Mouse (Mus musculus): ENCODE measurements at regions not wholly inside any gene's neighbourhood (a gene's known extent, or its start where the extent isn't known, plus 50 kb on each side); places are given as distances from the start of the nearest gene placed in this dataset.

- no peak for DNase-seq
These were observed 195.4 kb upstream of the Dio3 start for GRCm38 (mm10) chr12:110083471-110083870.

DNA sequence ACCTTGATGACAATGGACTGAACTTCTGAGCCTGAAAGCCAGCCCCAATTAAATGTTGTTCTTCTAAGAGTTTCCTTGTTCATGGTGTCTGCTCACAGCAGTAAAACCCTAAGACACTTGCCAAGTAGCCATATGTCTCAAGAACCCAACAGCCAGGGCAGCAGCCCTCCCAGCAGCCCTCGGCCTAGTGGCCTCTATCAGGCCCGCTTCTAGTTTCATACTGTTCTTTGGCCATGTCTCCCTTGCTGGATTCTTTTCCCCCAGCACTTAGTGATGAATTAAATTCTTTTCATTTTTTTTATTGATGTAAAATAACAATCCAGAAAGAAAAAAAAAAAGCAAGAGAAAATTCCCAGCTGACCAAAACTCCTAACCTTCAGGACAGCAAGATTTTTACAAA is 191.9 kb upstream of the Dio3 start:
- DNase-seq = no peak

DNA sequence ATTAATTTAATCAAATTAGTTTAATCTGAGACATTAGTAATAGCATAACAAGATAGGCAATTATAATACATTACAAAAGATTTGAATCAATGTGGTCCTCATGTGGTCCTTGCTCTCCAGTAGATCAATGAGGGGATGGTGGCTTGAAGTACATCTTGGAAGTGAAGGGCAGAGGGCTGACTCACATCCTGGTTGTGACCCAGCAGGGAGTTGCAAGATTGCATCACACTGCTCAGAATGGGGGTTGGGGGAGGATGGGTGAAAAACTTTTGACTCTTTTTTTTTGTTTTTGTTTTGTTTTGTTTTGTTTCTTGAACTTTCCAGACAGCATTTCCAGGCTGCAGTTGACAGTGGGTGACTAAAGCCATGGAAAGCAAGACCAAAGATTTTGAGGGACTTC is 191.1 kb upstream of the Dio3 start:
- DNase-seq = peak; percentile 61 to 74

GRCm38 (mm10) chr12:110102186-110102585 is 176.7 kb upstream of the Dio3 start:
- DNase-seq = no peak

GRCm38 (mm10) chr12:110112051-110112722 is 166.7 kb upstream of the Dio3 start:
- DNase-seq = peak; percentile 57 to 60

DNA sequence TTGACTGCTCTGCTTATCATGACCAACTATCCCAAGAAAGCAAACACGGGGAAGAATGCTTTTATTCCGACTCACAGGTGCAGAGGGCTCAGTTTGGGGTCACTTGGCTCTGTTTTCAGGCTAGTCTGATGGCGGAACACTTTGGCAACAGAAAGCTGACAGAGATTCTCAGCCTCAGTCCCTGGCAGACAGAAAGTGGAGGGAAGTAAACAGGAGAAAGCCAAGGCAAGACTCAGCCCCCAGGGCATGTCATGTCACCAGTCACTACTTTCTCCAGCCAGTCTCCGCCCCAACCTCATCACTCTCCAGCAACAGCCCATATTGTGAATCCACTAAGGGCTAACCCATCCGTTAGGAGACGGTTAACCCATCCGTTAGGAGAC is 166.2 kb upstream of the Dio3 start:
- peak; percentile 27 to 37 for DNase-seq

DNA sequence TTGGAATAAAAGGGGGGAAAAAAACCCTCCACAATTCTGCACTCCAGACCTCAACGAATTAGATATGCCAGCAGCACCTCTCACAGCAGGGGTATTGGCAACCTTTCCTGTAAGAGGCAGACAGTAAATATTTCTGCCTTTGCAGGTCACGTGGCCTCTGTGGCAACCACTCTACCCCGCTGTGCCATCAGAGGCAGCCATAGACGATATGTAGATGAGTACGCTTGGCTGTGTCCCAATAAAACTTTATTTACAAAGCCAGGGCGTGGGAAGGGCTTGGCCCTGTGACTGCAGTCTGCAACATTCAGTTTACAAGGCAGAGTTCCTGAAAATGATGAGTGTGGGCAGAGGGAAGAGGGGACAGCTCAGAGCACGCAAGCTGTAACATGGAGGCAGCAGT is 158.7 kb upstream of the Dio3 start:
- no peak for DNase-seq

- DNase-seq = peak; percentile 7 to 29
These were observed 155.9 kb upstream of the Dio3 start for GRCm38 (mm10) chr12:110122976-110123375.

DNA sequence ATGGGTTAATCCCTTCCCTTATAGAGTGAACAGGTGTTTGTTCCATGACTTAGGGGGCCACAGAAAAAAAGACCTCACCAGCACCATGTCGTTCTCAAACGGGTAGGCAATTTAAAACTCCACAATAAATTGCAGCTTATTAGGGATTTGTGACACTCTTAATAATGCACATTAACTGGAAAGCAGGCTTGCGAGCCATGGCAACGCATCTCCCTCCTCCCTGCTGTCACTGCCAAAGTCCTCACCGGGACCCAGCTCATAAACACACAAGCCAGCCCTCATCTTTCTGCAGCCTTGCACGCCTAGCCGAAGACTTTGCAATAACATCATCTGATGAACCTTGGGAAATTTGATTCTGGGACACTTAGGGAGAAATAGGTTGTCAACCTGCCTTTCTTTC is 152.3 kb upstream of the Dio3 start:
- no peak for DNase-seq

DNA sequence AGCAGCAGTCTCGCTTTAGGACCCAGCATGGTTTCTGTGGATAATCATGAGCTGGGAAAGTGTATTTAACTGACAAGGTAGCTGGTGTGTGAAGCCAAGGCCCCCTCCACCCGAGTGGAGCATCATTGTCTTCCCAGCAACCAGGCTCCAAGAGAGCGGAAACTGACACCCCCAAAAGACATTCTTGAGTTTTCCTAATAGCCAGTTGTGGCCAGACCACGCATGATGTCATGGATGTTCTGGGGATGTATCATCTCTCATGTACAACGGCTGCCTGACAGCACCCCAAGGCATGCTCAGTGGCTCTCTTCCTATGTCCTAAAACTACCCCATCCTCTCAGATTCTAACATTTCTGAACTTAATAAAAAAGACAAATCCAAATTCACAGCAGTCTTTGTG is 133.5 kb upstream of the Dio3 start:
- no peak for DNase-seq

GRCm38 (mm10) chr12:110154225-110154962 is 124.5 kb upstream of the Dio3 start:
- DNase-seq = no peak

DNA sequence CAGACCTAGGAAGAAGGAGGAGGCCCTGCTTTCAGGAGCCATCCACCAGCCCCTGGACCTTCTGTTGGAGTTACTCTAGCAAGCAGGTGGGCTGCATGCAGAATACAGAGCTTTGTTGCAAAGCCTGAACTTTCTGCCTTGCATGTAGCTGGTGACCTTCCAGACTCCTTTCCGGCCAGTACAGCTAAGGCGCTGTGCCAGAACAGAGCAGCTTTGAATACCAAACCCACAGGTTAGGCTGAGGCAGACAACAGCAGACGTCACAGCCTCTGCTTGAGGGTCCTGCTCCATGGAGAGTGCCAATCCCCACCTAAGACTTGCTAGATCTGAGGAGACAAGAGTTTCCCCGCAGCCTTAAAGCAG is 123.9 kb upstream of the Dio3 start:
- DNase-seq = peak in 1 of 2 experiments; percentile 9

DNA sequence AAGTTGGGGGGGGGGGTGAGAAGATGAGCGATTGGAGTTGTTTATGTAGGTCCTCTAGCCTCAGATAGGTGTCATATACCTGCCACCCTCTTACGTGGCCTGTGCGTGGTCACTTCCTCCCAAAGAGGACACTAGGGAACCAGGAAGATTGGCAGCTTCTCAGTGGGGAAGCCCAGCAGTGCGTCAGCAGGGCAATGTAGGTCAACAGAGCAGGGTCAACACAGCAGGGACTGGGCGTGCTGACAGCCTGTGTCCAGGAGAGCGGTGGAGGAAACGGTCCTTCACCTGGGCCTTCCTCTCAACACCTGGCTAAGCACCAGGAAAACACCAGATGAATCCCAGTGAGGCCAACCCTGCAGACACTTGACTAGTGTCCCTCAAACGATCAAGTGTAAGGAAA is 122.4 kb upstream of the Dio3 start:
- no peak for DNase-seq

DNA sequence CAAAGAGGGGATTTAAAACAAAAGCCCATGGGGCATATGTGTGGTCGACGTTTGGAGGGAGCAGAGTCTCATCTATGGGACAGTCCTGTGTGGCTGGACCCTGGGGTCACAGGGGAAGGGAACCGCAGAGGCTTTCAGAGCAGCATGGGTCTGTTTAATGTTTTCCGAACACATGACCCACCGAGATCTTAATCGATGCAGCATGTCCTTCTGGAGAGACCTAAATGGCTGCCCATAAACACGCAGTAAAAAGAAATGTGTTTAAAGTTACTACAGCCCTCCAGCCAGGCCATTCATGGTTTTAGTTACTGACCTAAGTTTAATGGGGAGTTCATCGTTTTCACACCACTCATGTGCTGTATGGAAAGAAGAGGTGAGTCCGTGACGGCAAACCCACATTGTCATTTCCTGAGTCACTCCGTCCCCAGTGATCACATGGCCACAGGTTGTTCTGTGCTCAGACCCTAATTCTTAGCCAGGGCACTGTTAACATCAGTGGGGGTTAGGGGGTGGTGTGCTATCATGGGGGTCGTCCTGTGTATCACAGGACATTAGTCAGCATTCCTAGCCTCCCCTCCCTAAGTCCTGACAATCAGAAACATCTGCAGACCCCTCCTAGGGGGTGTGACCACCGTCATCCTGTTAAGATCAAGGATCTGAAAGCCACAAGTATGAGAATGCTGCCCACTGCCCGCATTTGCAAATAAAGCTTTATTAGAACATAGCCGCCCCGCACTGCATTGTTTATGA is 120.7 kb upstream of the Dio3 start:
- no peak for DNase-seq

- DNase-seq = no peak
These were observed 117.6 kb upstream of the Dio3 start for GRCm38 (mm10) chr12:110161306-110161705.

GRCm38 (mm10) chr12:110165462-110165861 is 113.4 kb upstream of the Dio3 start:
- DNase-seq = no peak

DNA sequence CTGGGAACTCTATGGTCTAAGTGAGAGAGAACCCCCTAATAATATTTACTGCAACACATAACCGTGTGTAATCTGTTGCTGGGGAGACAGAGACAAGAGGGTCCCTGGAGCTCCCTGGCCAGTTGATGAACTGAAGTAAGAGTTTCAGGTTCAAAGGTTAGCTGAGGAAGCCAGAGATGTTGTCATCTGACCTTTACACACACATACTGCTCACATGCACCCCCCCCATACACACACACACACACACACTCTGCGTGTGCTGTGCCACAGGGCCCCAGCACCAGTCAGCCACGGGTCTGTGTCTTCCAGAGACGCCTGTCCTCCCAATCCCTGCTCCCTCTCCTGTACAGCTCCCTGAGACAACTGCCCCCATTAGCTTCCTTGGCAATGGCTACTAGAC is 110.5 kb upstream of the Dio3 start:
- no peak for DNase-seq

DNA sequence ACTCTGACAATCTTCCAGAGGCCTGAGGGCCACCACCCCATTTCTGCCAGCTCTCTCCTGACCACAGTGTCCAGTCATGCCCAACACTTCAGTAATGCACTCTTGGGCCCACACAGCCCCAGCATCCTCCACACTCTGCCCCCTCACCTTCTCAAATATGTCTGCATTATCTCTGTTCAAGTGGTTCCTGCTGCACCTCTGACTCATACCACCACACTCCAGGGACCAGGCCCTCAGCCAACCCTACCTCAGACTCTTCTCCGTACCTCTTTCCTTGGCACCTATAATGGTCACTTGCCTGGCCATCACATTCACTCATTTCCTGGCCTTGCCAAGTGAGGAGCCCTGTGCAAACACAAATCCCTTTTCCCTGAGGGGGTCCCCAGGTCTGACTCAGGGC is 109.6 kb upstream of the Dio3 start:
- no peak for DNase-seq

DNA sequence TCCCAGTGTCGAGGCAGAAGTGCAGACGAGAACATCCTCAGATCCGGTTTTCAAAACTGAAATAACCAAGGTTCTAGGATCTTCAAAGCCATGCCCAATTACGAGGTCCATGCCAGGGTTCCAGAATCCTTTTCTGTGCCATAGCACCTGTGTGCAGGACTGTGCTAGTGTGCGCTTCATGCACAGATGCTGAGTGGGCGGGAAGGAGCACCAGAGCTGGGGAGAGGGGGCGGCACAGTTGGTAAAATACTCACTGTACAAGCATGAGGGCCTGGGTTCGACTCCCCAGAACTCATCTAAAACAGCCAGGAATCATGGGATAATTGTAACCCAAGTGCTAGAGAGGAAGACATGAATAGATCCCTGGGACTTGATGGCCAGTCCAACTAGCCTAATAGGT is 108.4 kb upstream of the Dio3 start:
- no peak for DNase-seq

DNA sequence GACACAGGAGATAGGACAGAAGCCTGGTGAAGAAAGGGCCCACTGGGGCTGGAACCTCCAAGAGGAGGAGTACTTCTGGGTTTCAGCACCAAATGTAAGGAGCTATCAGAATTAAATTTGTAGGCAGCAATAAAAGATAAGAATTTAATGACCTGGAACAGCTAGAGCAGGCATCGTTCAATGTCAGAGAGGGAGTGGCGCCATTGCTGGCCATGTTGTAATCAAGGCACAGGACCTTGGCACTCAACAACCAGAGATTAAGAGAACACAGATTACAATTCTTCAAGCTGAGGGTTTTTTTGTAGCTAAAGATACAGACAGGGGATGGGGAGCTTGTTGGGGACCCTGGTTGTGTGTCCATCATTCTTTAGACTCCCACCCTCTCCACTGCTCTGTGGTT is 101.0 kb upstream of the Dio3 start:
- no peak for DNase-seq

- DNase-seq = no peak
These were observed 95.4 kb upstream of the Dio3 start for GRCm38 (mm10) chr12:110183473-110183872.

- no peak for DNase-seq
These were observed 93.5 kb upstream of the Dio3 start for GRCm38 (mm10) chr12:110185399-110185798.

DNA sequence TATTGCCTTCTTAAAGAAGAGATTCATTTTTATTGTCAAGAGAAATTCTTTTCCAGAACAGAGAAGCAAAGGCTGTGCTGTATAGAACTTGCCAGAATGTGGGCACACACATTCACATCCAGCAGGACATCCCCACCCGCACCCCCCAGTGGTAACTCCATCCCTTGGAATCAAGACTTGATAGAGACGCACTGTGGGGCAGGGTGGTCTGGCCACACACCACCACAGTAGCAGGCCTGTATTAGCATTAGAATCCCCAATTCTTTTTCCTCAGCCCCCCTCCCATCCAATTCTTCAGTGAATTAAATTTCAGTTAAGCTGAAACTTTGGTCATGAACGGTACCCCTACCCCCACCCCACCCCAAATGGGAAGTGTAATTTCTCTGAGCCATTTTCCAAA is 92.5 kb upstream of the Dio3 start:
- DNase-seq = no peak

- no peak for DNase-seq
These were observed 92.0 kb upstream of the Dio3 start for GRCm38 (mm10) chr12:110186911-110187245.

Data from heart, adult 18-20 months (tissue).